Mouse (Mus musculus) spleen, adult 2 months (tissue): ENCODE data around the gene Ndufaf7.

Experiments used
- CTCF ChIP-seq: fragments of 200-500 bp; IDR thresholded peaks from 2 replicates; pipeline ENCODE4 v1.5.1; 2011; ENCODE audit warnings: mild to moderate bottlenecking, inconsistent platforms; ENCODE audit not compliant: insufficient read depth, insufficient read length, insufficient replicate concordance; ENCODE audit errors: extremely low read depth
- POLR2A ChIP-seq: fragments of 200-500 bp; IDR thresholded peaks from 2 replicates; pipeline ENCODE4 v1.6.1; 2011; ENCODE audit warnings: low read depth, low read length, inconsistent platforms

DNA sequence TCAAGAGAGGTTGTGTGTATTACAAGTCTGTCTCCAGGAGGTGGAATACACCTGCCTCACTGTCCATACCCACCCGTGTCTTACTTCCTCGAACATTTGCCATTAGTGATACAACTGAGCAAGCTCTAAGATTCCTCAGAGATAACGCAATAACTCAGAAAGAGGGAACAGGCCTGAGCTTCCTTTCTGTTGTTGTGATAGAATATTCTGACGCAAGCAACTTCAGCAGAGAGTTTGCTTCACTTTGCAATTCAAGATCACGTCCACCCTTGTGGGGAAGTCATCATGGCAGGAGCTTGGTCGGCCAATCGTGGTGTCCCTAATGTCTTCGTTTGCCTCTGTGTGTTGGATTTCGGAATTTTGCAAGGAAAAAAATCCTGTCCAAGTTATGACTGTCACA, 45.9 kb upstream of the Ndufaf7 start:
- TF ChIP-seq POLR2A: no peak
- TF ChIP-seq CTCF: no peak
